Mouse (Mus musculus) heart, embryonic 12.5 days (tissue): ENCODE data around the gene Trpc4ap. TPM values are rescaled to one million over a fixed set of nuclear protein-coding genes. Genes with fewer than 3 reads are reported as not detected.

Experiments used
- ATAC-seq: fragments of 200-750 bp; cut with Nextera tagmentation; 2 replicates; pipeline ENCODE4 v1.8.0; 2017; ENCODE audit warnings: moderate TSS enrichment, moderate library complexity; ENCODE audit not compliant: insufficient number of reproducible peaks, low FRiP score
- H3K27ac ChIP-seq: fragments of 300-500 bp; sonication (generic); 2 replicates; pipeline ENCODE4 v1.5.1; 2016; ENCODE audit warnings: mild to moderate bottlenecking, moderate library complexity; ENCODE audit not compliant: poor library complexity, severe bottlenecking
- H3K27me3 ChIP-seq: fragments of 300-500 bp; sonication (generic); replicated peaks from 2 replicates; pipeline ENCODE4 v1.6.1; 2016; ENCODE audit warnings: mild to moderate bottlenecking, moderate library complexity
- H3K36me3 ChIP-seq: fragments of 300-500 bp; sonication (generic); 2 replicates; pipeline ENCODE4 v1.6.1; 2016; ENCODE audit warnings: mild to moderate bottlenecking, moderate library complexity
- H3K4me1 ChIP-seq: fragments of 300-500 bp; sonication (generic); replicated peaks from 2 replicates; pipeline ENCODE4 v1.6.1; 2016; ENCODE audit warnings: mild to moderate bottlenecking
- H3K4me2 ChIP-seq: fragments of 300-500 bp; sonication (generic); 2 replicates; pipeline ENCODE4 v1.6.1; 2016; ENCODE audit warnings: mild to moderate bottlenecking, moderate library complexity
- H3K4me3 ChIP-seq: fragments of 300-500 bp; sonication (generic); 2 replicates; pipeline ENCODE4 v1.5.1; 2016; ENCODE audit warnings: mild to moderate bottlenecking
- H3K9ac ChIP-seq: fragments of 300-500 bp; sonication (generic); 2 replicates; pipeline ENCODE4 v1.6.1; 2016; ENCODE audit warnings: mild to moderate bottlenecking, moderate library complexity
- H3K9me3 ChIP-seq: fragments of 300-500 bp; sonication (generic); replicated peaks from 2 replicates; pipeline ENCODE4 v1.6.1; 2016; ENCODE audit warnings: mild to moderate bottlenecking, moderate library complexity
- WGBS: fragments of 180-500 bp; shearing (Covaris S2); methylation state at CpG from one replicate; pipeline ENCODE4 v1.1.7; 2016; 5-methylcytosine and 5-hydroxymethylcytosine counted together
- polyA plus RNA-seq: library from polyadenylated mRNA; unstranded; fragments of >200 nt; fragmentation: Nextera tagmentation; extraction: Ambion mirVana; gene quantifications from 2 replicates; pipeline ENCODE4 v1.2.1, GENCODE M21; 2016

Trpc4ap gene
- polyA plus RNA-seq, 1 experiment from 2014 or later, result 115 TPM

- no peak overlapping the region for H3K4me3 ChIP-seq
- H3K9me3 ChIP-seq, result no peaks in the 10 kb centered on the region
These were observed 952 bp upstream of the Trpc4ap start for GRCm38 (mm10) chr2:155693136-155693535.

GRCm38 (mm10) chr2:155691336-155691722 is 855 bp downstream of the Trpc4ap start:
- Histone ChIP-seq H3K9me3 (no peaks in the 10 kb centered on the region), H3K27ac (peak overlapping the region; percentile 80), H3K4me1 (peaks cover 16% of the 10 kb centered on the region), H3K27me3 (no peaks in the 10 kb centered on the region), H3K9ac (peak overlapping the region; percentile 91), H3K4me2 (peak overlapping the region; percentile 83), H3K36me3 (peaks cover 8% of the 10 kb centered on the region), H3K4me3 (peak overlapping the region; percentile 75)
- no peak for ATAC-seq
- WGBS, result 5% methylated on average over 8 of the region's 8 CpGs

More at GRCm38 (mm10) chr2:155693136-155693535, 952 bp upstream of the Trpc4ap start:
- Histone ChIP-seq H3K36me3 (no peaks in the 10 kb centered on the region), H3K9ac (no peak overlapping the region), H3K27me3 (no peaks in the 10 kb centered on the region), H3K4me1 (peaks cover 13% of the 10 kb centered on the region), H3K4me2 (no peak overlapping the region), H3K27ac (no peak overlapping the region)
- WGBS, result 75% methylated on average over 4 of the region's 4 CpGs
- no peak for ATAC-seq

GRCm38 (mm10) chr2:155689211-155689610 is 3.0 kb downstream of the Trpc4ap start:
- Histone ChIP-seq H3K27me3 (no peaks in the 10 kb centered on the region), H3K9me3 (no peaks in the 10 kb centered on the region), H3K36me3 (peaks cover 15% of the 10 kb centered on the region), H3K4me1 (peaks cover 16% of the 10 kb centered on the region), H3K27ac (no peak overlapping the region), H3K4me3 (no peak overlapping the region), H3K9ac (no peak overlapping the region), H3K4me2 (no peak overlapping the region)
- ATAC-seq, result no peak
- 74% methylated on average over 4 of the region's 4 CpGs for WGBS

- Histone ChIP-seq H3K4me2 (no peak overlapping the region), H3K9ac (no peak overlapping the region), H3K27ac (no peak overlapping the region), H3K9me3 (no peaks in the 10 kb centered on the region), H3K27me3 (no peaks in the 10 kb centered on the region), H3K4me3 (no peak overlapping the region), H3K4me1 (peaks cover 16% of the 10 kb centered on the region), H3K36me3 (peaks cover 15% of the 10 kb centered on the region)
- no peak for ATAC-seq
- WGBS, result 92% methylated on average over 11 of the region's 11 CpGs
These were observed 4.4 kb downstream of the Trpc4ap start for GRCm38 (mm10) chr2:155687746-155688145.

GRCm38 (mm10) chr2:155686572-155686971 is 5.6 kb downstream of the Trpc4ap start:
- H3K4me1 ChIP-seq, result peaks cover 16% of the 10 kb centered on the region
- H3K9me3 ChIP-seq, result no peaks in the 10 kb centered on the region
- no peak overlapping the region for H3K4me2 ChIP-seq
- whole genome bisulfite sequencing, result 78% methylated on average over 5 of the region's 5 CpGs
- H3K9ac ChIP-seq, result no peak overlapping the region
- ATAC-seq, result no peak
- H3K27ac ChIP-seq, result no peak overlapping the region
- no peaks in the 10 kb centered on the region for H3K27me3 ChIP-seq
- H3K4me3 ChIP-seq, result no peak overlapping the region
- peaks cover 15% of the 10 kb centered on the region for H3K36me3 ChIP-seq

GRCm38 (mm10) chr2:155683821-155684220 is 8.4 kb downstream of the Trpc4ap start:
- H3K4me2 ChIP-seq, result no peak overlapping the region
- H3K27ac ChIP-seq, result no peak overlapping the region
- no peaks in the 10 kb centered on the region for H3K27me3 ChIP-seq
- H3K4me3 ChIP-seq, result no peak overlapping the region
- H3K9me3 ChIP-seq, result no peaks in the 10 kb centered on the region
- peaks cover 6% of the 10 kb centered on the region; the same call in 1 of the 2 replicates for H3K4me1 ChIP-seq
- H3K36me3 ChIP-seq, result peaks cover 18% of the 10 kb centered on the region
- no peak for ATAC-seq
- 92% methylated on average over 5 of the region's 5 CpGs for WGBS
- H3K9ac ChIP-seq, result no peak overlapping the region

- Histone ChIP-seq H3K4me1 (peaks cover 6% of the 10 kb centered on the region; the same call in 1 of the 2 replicates), H3K27ac (no peak overlapping the region), H3K27me3 (no peaks in the 10 kb centered on the region), H3K4me3 (no peak overlapping the region), H3K36me3 (peaks cover 18% of the 10 kb centered on the region), H3K9ac (no peak overlapping the region), H3K9me3 (no peaks in the 10 kb centered on the region), H3K4me2 (no peak overlapping the region)
- WGBS, result 70% methylated on average over 3 of the region's 3 CpGs
- no peak for ATAC-seq
These were observed 9.0 kb downstream of the Trpc4ap start for GRCm38 (mm10) chr2:155683137-155683536.

GRCm38 (mm10) chr2:155681874-155682273 is 10.3 kb downstream of the Trpc4ap start:
- H3K9ac ChIP-seq, result no peak overlapping the region
- H3K9me3 ChIP-seq, result no peaks in the 10 kb centered on the region
- no peak overlapping the region for H3K4me3 ChIP-seq
- no peak overlapping the region for H3K27ac ChIP-seq
- ATAC-seq, result no peak
- H3K27me3 ChIP-seq, result no peaks in the 10 kb centered on the region
- WGBS, result 86% methylated on average over 2 of the region's 2 CpGs
- H3K36me3 ChIP-seq, result peaks cover 12% of the 10 kb centered on the region
- H3K4me2 ChIP-seq, result no peak overlapping the region
- H3K4me1 ChIP-seq, result peaks cover 6% of the 10 kb centered on the region; the same call in 1 of the 2 replicates

GRCm38 (mm10) chr2:155681194-155681593 is 11.0 kb downstream of the Trpc4ap start:
- no peak overlapping the region for H3K4me2 ChIP-seq
- H3K9ac ChIP-seq, result no peak overlapping the region
- H3K4me1 ChIP-seq, result 0 out of 2 replicates have a peak, but pooled peaks cover 3% of the 10 kb centered on the region
- ATAC-seq, result no peak
- no peak overlapping the region for H3K27ac ChIP-seq
- no peaks in the 10 kb centered on the region for H3K9me3 ChIP-seq
- no peaks in the 10 kb centered on the region for H3K27me3 ChIP-seq
- H3K36me3 ChIP-seq, result peaks cover 10% of the 10 kb centered on the region
- 74% methylated on average over 8 of the region's 8 CpGs for WGBS
- no peak overlapping the region for H3K4me3 ChIP-seq

- WGBS, result 70% methylated on average over 5 of the region's 5 CpGs
- no peak overlapping the region for H3K4me2 ChIP-seq
- H3K9me3 ChIP-seq, result no peaks in the 10 kb centered on the region
- no peaks in the 10 kb centered on the region for H3K27me3 ChIP-seq
- ATAC-seq, result no peak
- peaks cover 7% of the 10 kb centered on the region for H3K36me3 ChIP-seq
- no peak overlapping the region for H3K4me3 ChIP-seq
- H3K9ac ChIP-seq, result no peak overlapping the region
- 0 out of 2 replicates have a peak, but pooled peaks cover 3% of the 10 kb centered on the region for H3K4me1 ChIP-seq
- no peak overlapping the region for H3K27ac ChIP-seq
These were observed 11.6 kb downstream of the Trpc4ap start for GRCm38 (mm10) chr2:155680591-155680990.

- no peak overlapping the region for H3K9ac ChIP-seq
- peaks cover 7% of the 10 kb centered on the region for H3K4me1 ChIP-seq
- peaks cover 6% of the 10 kb centered on the region; the same call in 1 of the 2 replicates for H3K36me3 ChIP-seq
- H3K27ac ChIP-seq, result no peak overlapping the region
- no peak overlapping the region for H3K4me3 ChIP-seq
- no peaks in the 10 kb centered on the region for H3K27me3 ChIP-seq
- H3K4me2 ChIP-seq, result no peak overlapping the region
- H3K9me3 ChIP-seq, result no peaks in the 10 kb centered on the region
- 88% methylated on average over 4 of the region's 4 CpGs for WGBS
- no peak for ATAC-seq
These were observed 12.5 kb downstream of the Trpc4ap start for GRCm38 (mm10) chr2:155679586-155680110.

GRCm38 (mm10) chr2:155675118-155675517 is 17.1 kb downstream of the Trpc4ap start:
- Histone ChIP-seq H3K36me3 (peaks cover 24% of the 10 kb centered on the region), H3K27me3 (no peaks in the 10 kb centered on the region), H3K4me1 (peaks cover 12% of the 10 kb centered on the region), H3K4me3 (no peak overlapping the region), H3K9ac (no peak overlapping the region), H3K27ac (no peak overlapping the region), H3K4me2 (no peak overlapping the region), H3K9me3 (no peaks in the 10 kb centered on the region)
- ATAC-seq, result no peak
- 46% methylated on average over 4 of the region's 4 CpGs for WGBS
